Mouse (Mus musculus): ENCODE results near the gene Pigw. TPM values are rescaled to one million over a fixed set of nuclear protein-coding genes. Genes with fewer than 3 reads are reported as not detected.

Pigw gene
- total and polyA plus RNA-seq, 2 experiments: 1.5 to 4.8 TPM

GRCm38 (mm10) chr11:84828516-84829399, 51.3 kb downstream of the Pigw start, which contains the start of gene Dhrs11:
Gene Dhrs11 (minus strand): TSS chr11:84828994.
- Histone ChIP-seq H3K79me2 (ENCODE audit: control insufficient read depth, insufficient read depth, low read length) (peaks cover 3% of the 10 kb centered on the region; the same call in 1 of the 2 replicates), H3K36me3 (ENCODE audit: control insufficient read depth, insufficient read depth, low read length) (peaks cover 25% of the 10 kb centered on the region)
- 1% methylated on average over 61 of the region's 62 CpGs for WGBS

GRCm38 (mm10) chr11:84827901-84828503, 52.1 kb downstream of the Pigw start:
- H3K9ac ChIP-seq (ENCODE audit: low read depth, low read length): peak overlapping the region; percentile 92
- H3K27ac ChIP-seq (replicated peaks; ENCODE audit: insufficient read depth, low read depth, low read length): peak overlapping the region; percentile 91
- no peak for TF ChIP-seq POLR2A (IDR thresholded peaks at IDR 0.05; ENCODE audit: extremely low read depth, insufficient read depth, low read length)
- TF ChIP-seq CTCF (IDR thresholded peaks at IDR 0.05; ENCODE audit: low read depth, low read length): no peak
- peaks cover 18% of the 10 kb centered on the region for H3K4me1 ChIP-seq (ENCODE audit: control insufficient read depth, insufficient read depth, low read length)
- H3K27me3 ChIP-seq (ENCODE audit: control insufficient read depth, insufficient read depth, low read length): no peaks in the 10 kb centered on the region
- H3K4me3 ChIP-seq (ENCODE audit: insufficient read depth, low read depth, low read length): peak overlapping the region; percentile 88
- 39% methylated on average over 3 of the region's 3 CpGs for WGBS
- DNase-seq (ENCODE audit: extremely low read depth, low read depth, low spot score): peak; percentile 82
- H3K36me3 ChIP-seq (ENCODE audit: control insufficient read depth, insufficient read depth, low read length): peaks cover 21% of the 10 kb centered on the region
- peaks cover 3% of the 10 kb centered on the region; the same call in 1 of the 2 replicates for H3K79me2 ChIP-seq (ENCODE audit: control insufficient read depth, insufficient read depth, low read length)

More at GRCm38 (mm10) chr11:84828516-84829399, 51.3 kb downstream of the Pigw start, which contains the start of gene Dhrs11:
- no peak for TF ChIP-seq CTCF (IDR thresholded peaks at IDR 0.05; ENCODE audit: low read depth, low read length)
- peak; percentile 41; the same call in 1 of the 2 replicates for TF ChIP-seq POLR2A (IDR thresholded peaks at IDR 0.05; ENCODE audit: extremely low read depth, insufficient read depth, low read length)
- Histone ChIP-seq H3K4me3 (ENCODE audit: insufficient read depth, low read depth, low read length) (peak within 1 kb of the TSS; percentile 88), H3K27ac (replicated peaks; ENCODE audit: insufficient read depth, low read depth, low read length) (peak within 1 kb of the TSS; percentile 91), H3K27me3 (ENCODE audit: control insufficient read depth, insufficient read depth, low read length) (no peaks in the 10 kb centered on the region), H3K9ac (ENCODE audit: low read depth, low read length) (peak within 1 kb of the TSS; percentile 92), H3K4me1 (ENCODE audit: control insufficient read depth, insufficient read depth, low read length) (peaks cover 18% of the 10 kb centered on the region)
- DNase-seq (ENCODE audit: extremely low read depth, low read depth, low spot score): peak; percentile 81

- peak overlapping the region; percentile 29; the same call in 1 of the 2 replicates for H3K27ac ChIP-seq (replicated peaks; ENCODE audit: insufficient read depth, low read depth, low read length)
- H3K4me1 ChIP-seq (ENCODE audit: control insufficient read depth, insufficient read depth, low read length): peaks cover 18% of the 10 kb centered on the region
- H3K9ac ChIP-seq (ENCODE audit: low read depth, low read length): peak overlapping the region; percentile 33; the same call in 1 of the 2 replicates
- TF ChIP-seq CTCF (IDR thresholded peaks at IDR 0.05; ENCODE audit: low read depth, low read length): no peak
- no peak for TF ChIP-seq POLR2A (IDR thresholded peaks at IDR 0.05; ENCODE audit: extremely low read depth, insufficient read depth, low read length)
- peaks cover 16% of the 10 kb centered on the region for H3K36me3 ChIP-seq (ENCODE audit: control insufficient read depth, insufficient read depth, low read length)
- peaks cover 3% of the 10 kb centered on the region; the same call in 1 of the 2 replicates for H3K79me2 ChIP-seq (ENCODE audit: control insufficient read depth, insufficient read depth, low read length)
- peak; percentile 35 for DNase-seq (ENCODE audit: extremely low read depth, low read depth, low spot score)
- H3K27me3 ChIP-seq (ENCODE audit: control insufficient read depth, insufficient read depth, low read length): no peaks in the 10 kb centered on the region
- H3K4me3 ChIP-seq (ENCODE audit: insufficient read depth, low read depth, low read length): no peak overlapping the region
These were observed 52.6 kb downstream of the Pigw start for GRCm38 (mm10) chr11:84827492-84827891.

Other genes with a start within 250 kb of the Pigw start
- 2.2 and 2.6 TPM in 2 replicates for gene Mrm1, start 60.8 kb downstream of the Pigw start, total RNA-seq (2014; rRNA removed)
- 3.1 and 3.9 TPM in 2 replicates for gene Mrm1, start 60.8 kb downstream of the Pigw start, polyA plus RNA-seq (2012; rRNA removed)
- gene Dhrs11, start 51.3 kb downstream of the Pigw start, total RNA-seq (2014; rRNA removed): 14.8 and 23.2 TPM in 2 replicates
- gene Dhrs11, start 51.3 kb downstream of the Pigw start, polyA plus RNA-seq (2012; rRNA removed): 68.3 and 75.1 TPM in 2 replicates
- 84.9 and 96.4 TPM in 2 replicates for gene Ggnbp2, start 9.5 kb downstream of the Pigw start, total RNA-seq (2014; rRNA removed)
- 22.5 and 34.0 TPM in 2 replicates for gene Ggnbp2, start 9.5 kb downstream of the Pigw start, polyA plus RNA-seq (2012; rRNA removed)
- 2.3 and 3.7 TPM in 2 replicates for gene Myo19, start 137 bp downstream of the Pigw start, total RNA-seq (2014; rRNA removed)
- gene Myo19, start 137 bp downstream of the Pigw start, polyA plus RNA-seq (2012; rRNA removed): 5.3 and 7.7 TPM in 2 replicates
- 10.0 and 10.3 TPM in 2 replicates for gene Znhit3, start 36.1 kb upstream of the Pigw start, total RNA-seq (2014; rRNA removed)
- 4.3 and 5.4 TPM in 2 replicates for gene Znhit3, start 36.1 kb upstream of the Pigw start, polyA plus RNA-seq (2012; rRNA removed)
- not detected in 2 replicates for gene Car4, start 77.5 kb upstream of the Pigw start, total RNA-seq (2014; rRNA removed)
- gene Car4, start 77.5 kb upstream of the Pigw start, polyA plus RNA-seq (2012; rRNA removed): 0.09 and 0.13 TPM in 2 replicates